Mouse (Mus musculus) monocyte, adult 59 days (primary cell): Measurements from ENCODE around the gene Nhlrc3. TPM values are rescaled to one million over a fixed set of nuclear protein-coding genes. Genes with fewer than 3 reads are reported as not detected.

Experiments
- total RNA-seq, 2 experiments: library from RNA; stranded (reverse); gene quantifications; one replicate each; pipeline ENCODE4 v1.2.4; 2023

Nhlrc3 gene
- 10 to 100 TPM; 26.7 to 31.8 TPM for total RNA-seq

GRCm38 (mm10) chr3:53463046-53463764, at the start of gene Nhlrc3, which contains the start of gene Proser1:
TSS of gene Nhlrc3 (minus strand) at chr3:53463332.
TSS of gene Proser1 (plus strand) at chr3:53463666.

DNA sequence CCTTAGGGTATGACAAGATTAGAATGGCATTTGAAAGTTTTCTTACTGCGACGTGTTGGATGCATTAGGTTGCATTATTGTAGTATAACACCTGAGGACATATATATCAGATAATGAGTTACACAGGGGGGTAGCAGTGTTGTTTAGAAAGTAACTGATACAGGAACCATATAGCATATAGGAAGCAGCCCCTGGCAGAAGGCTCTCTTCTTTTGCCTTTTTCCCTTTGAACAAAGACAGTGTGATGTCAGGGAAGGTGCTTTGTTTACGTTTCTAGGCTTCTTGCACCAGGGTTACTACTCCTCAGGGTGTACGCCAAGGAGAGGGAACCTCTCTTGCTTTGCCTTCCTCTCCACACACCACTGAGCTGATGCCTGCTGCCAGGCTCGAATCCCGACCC, 25.2 kb upstream of the Nhlrc3 start, which contains the start of gene Stoml3:
Stoml3 (plus strand) TSS at position 301 of the 400 bp plus-strand sequence.

Other genes starting within 250 kb of the Nhlrc3 start
- 10 to 100 TPM; 40.6 to 42.8 TPM for gene Proser1, start 334 bp upstream of the Nhlrc3 start, total RNA-seq
- not detected for gene Stoml3, start 25.3 kb upstream of the Nhlrc3 start, total RNA-seq
- gene Frem2, start 194.0 kb upstream of the Nhlrc3 start, total RNA-seq = not detected